Mouse (Mus musculus) hindbrain, postnatal 0 days (tissue): Measurements from ENCODE around the gene Hivep3. TPM values are rescaled to one million over a fixed set of nuclear protein-coding genes. Genes with fewer than 3 reads are reported as not detected.
A peak's percentile ranks its signal among the peaks of the same experiment; 100 is the strongest.

Source experiments
- ATAC-seq: fragments of 200-750 bp; cut with Nextera tagmentation; 2 replicates; pipeline ENCODE4 v1.8.0; 2017; ENCODE audit warnings: mild to moderate bottlenecking, moderate TSS enrichment, moderate library complexity
- DNase-seq: peaks from one replicate; pipeline ENCODE4 v3.0.0-alpha.2; 2015; ENCODE audit warnings: low spot score
- H3K27ac ChIP-seq: fragments of 300-500 bp; sonication (generic); 2 replicates; pipeline ENCODE4 v1.5.1; 2014; ENCODE audit warnings: mild to moderate bottlenecking
- H3K27me3 ChIP-seq: fragments of 300-500 bp; sonication (generic); 2 replicates; pipeline ENCODE4 v1.6.1; 2014; ENCODE audit warnings: low read length, mixed read lengths; ENCODE audit not compliant: insufficient read depth
- H3K36me3 ChIP-seq: fragments of 300-500 bp; sonication (generic); 2 replicates; pipeline ENCODE4 v1.6.1; 2014; ENCODE audit warnings: low read length, mixed read lengths; ENCODE audit not compliant: insufficient read depth
- H3K4me1 ChIP-seq: fragments of 300-500 bp; sonication (generic); 2 replicates; pipeline ENCODE4 v1.6.1; 2014; ENCODE audit warnings: antibody characterized with exemption, low read length, mixed read lengths; ENCODE audit not compliant: insufficient read depth
- H3K4me2 ChIP-seq: fragments of 300-500 bp; sonication (generic); 2 replicates; pipeline ENCODE4 v1.6.1; 2014; ENCODE audit warnings: low read depth, mild to moderate bottlenecking, low read length, moderate library complexity, mixed read lengths
- H3K4me3 ChIP-seq: fragments of 300-500 bp; sonication (generic); 2 replicates; pipeline ENCODE4 v1.5.1; 2014; ENCODE audit warnings: low read length
- H3K9ac ChIP-seq: fragments of 300-500 bp; sonication (generic); replicated peaks from 2 replicates; pipeline ENCODE4 v1.6.1; 2014; ENCODE audit warnings: mild to moderate bottlenecking, low read length, moderate library complexity, mixed read lengths
- H3K9me3 ChIP-seq: fragments of 300-500 bp; sonication (generic); 2 replicates; pipeline ENCODE4 v1.6.1; 2016; ENCODE audit warnings: low read length, mixed read lengths
- CTCF ChIP-seq: IDR thresholded peaks from 2 replicates; pipeline ENCODE4 v1.5.1; 2016; ENCODE audit warnings: antibody characterized with exemption, control low read depth, low read depth
- WGBS: fragments of 180-500 bp; shearing (Covaris S2); extraction: QIAGEN DNeasy Blood & Tissue Kit; methylation state at CpG from one replicate; pipeline ENCODE4 v1.1.7; 2014; 5-methylcytosine and 5-hydroxymethylcytosine counted together
- polyA plus RNA-seq: library from polyadenylated mRNA; unstranded; fragments of >200 nt; fragmentation: Nextera tagmentation; extraction: Ambion mirVana; gene quantifications from 2 replicates; pipeline ENCODE4 v1.2.1, GENCODE M21; 2015
- total RNA-seq: library from RNA; depleted of rRNA; stranded (reverse); fragments of >200 nt; gene quantifications from 2 replicates; pipeline ENCODE4 v1.2.3, GENCODE M21; 2014

The Hivep3 gene
- total and polyA plus RNA-seq, 2 experiments from 2014 or later = 11.0 to 15.1 TPM

GRCm38 (mm10) chr4:120150345-120150920, 416.8 kb downstream of the Hivep3 start:
- Histone ChIP-seq H3K9me3 (no peaks in the 10 kb centered on the region), H3K4me2 (no peak overlapping the region)
- WGBS = 62% methylated on average over 6 of the region's 6 CpGs

GRCm38 (mm10) chr4:120151906-120152305, 418.3 kb downstream of the Hivep3 start:
- Histone ChIP-seq H3K4me3 (no peak overlapping the region), H3K27me3 (no peaks in the 10 kb centered on the region), H3K4me2 (no peak overlapping the region), H3K27ac (no peak overlapping the region), H3K36me3 (no peaks in the 10 kb centered on the region), H3K9me3 (no peaks in the 10 kb centered on the region), H3K4me1 (peaks cover 4% of the 10 kb centered on the region; the same call in 1 of the 2 replicates), H3K9ac (no peak overlapping the region)
- ATAC-seq (no peak), DNase-seq (no peak)
- no peak for TF ChIP-seq CTCF
- WGBS = 85% methylated on average over 6 of the region's 6 CpGs

More at GRCm38 (mm10) chr4:120150345-120150920, 416.8 kb downstream of the Hivep3 start:
- Histone ChIP-seq H3K36me3 (no peaks in the 10 kb centered on the region), H3K4me1 (peaks cover 4% of the 10 kb centered on the region; the same call in 1 of the 2 replicates), H3K27me3 (no peaks in the 10 kb centered on the region), H3K27ac (no peak overlapping the region), H3K4me3 (no peak overlapping the region), H3K9ac (no peak overlapping the region)
- ATAC-seq (no peak), DNase-seq (no peak)
- TF ChIP-seq CTCF = no peak

GRCm38 (mm10) chr4:120152648-120153047, 419.1 kb downstream of the Hivep3 start:
- Histone ChIP-seq H3K9me3 (no peaks in the 10 kb centered on the region), H3K4me1 (peaks cover 4% of the 10 kb centered on the region; the same call in 1 of the 2 replicates), H3K9ac (no peak overlapping the region), H3K4me3 (no peak overlapping the region), H3K36me3 (no peaks in the 10 kb centered on the region), H3K27me3 (no peaks in the 10 kb centered on the region), H3K4me2 (no peak overlapping the region), H3K27ac (no peak overlapping the region)
- peak; percentile 34 for TF ChIP-seq CTCF
- no peak for ATAC-seq
- WGBS = 68% methylated on average over 4 of the region's 4 CpGs
- DNase-seq = no peak

GRCm38 (mm10) chr4:120153736-120154135, 420.2 kb downstream of the Hivep3 start:
- Histone ChIP-seq H3K27ac (no peak overlapping the region), H3K36me3 (no peaks in the 10 kb centered on the region), H3K4me2 (no peak overlapping the region), H3K9me3 (no peaks in the 10 kb centered on the region), H3K4me3 (no peak overlapping the region), H3K27me3 (no peaks in the 10 kb centered on the region), H3K9ac (no peak overlapping the region), H3K4me1 (peaks cover 3% of the 10 kb centered on the region; the same call in 1 of the 2 replicates)
- no peak for DNase-seq
- ATAC-seq = no peak
- 89% methylated on average over 3 of the region's 3 CpGs for WGBS
- no peak for TF ChIP-seq CTCF

GRCm38 (mm10) chr4:120158714-120159310, 425.2 kb downstream of the Hivep3 start:
- Histone ChIP-seq H3K27me3 (no peaks in the 10 kb centered on the region), H3K9ac (no peak overlapping the region), H3K27ac (no peak overlapping the region), H3K4me1 (no peaks in the 10 kb centered on the region), H3K9me3 (no peaks in the 10 kb centered on the region), H3K4me2 (no peak overlapping the region), H3K4me3 (no peak overlapping the region), H3K36me3 (no peaks in the 10 kb centered on the region)
- DNase-seq (no peak), ATAC-seq (no peak)
- no peak for TF ChIP-seq CTCF
- WGBS = 44% methylated on average over 5 of the region's 5 CpGs

GRCm38 (mm10) chr4:120161166-120161949, 427.8 kb downstream of the Hivep3 start, which contains the start of gene Edn2:
Edn2 (plus strand) TSS chr4:120161206.
- H3K36me3 ChIP-seq = no peaks in the 10 kb centered on the region
- no peak within 1 kb of the TSS for H3K4me2 ChIP-seq
- TF ChIP-seq CTCF = no peak
- no peaks in the 10 kb centered on the region for H3K4me1 ChIP-seq
- ATAC-seq = no peak
- no peak within 1 kb of the TSS for H3K4me3 ChIP-seq
- no peaks in the 10 kb centered on the region for H3K9me3 ChIP-seq
- H3K27me3 ChIP-seq = no peaks in the 10 kb centered on the region
- DNase-seq = no peak
- 51% methylated on average over 29 of the region's 29 CpGs for WGBS
- H3K9ac ChIP-seq = no peak within 1 kb of the TSS
- no peak within 1 kb of the TSS for H3K27ac ChIP-seq
